Mouse (Mus musculus) MEL (cell line): ENCODE measurements around the gene Synpr.

Experiments used
- BHLHE40 ChIP-seq: IDR thresholded peaks from 2 replicates; pipeline ENCODE4 v1.6.1; 2012; ENCODE audit warnings: low read depth, mild to moderate bottlenecking, inconsistent platforms, low read length, improper control_type of control experiment, borderline replicate concordance
- CTCF ChIP-seq, 3 experiments: IDR thresholded peaks in 2 of 3; conservative IDR thresholded peaks in 1 of 3; 2 replicates each; pipeline ENCODE4 v1.5.1; 2011 to 2012; ENCODE audit warnings: low read length in 3 of 3, low read depth in 2 of 3, mild to moderate bottlenecking in 2 of 3, improper control_type of control experiment in 1 of 3, inconsistent platforms in 1 of 3, mixed read lengths in 1 of 3, moderate library complexity in 1 of 3; ENCODE audit not compliant: control insufficient read depth in 1 of 3, insufficient read depth in 1 of 3, poor library complexity in 1 of 3, severe bottlenecking in 1 of 3
- MYC ChIP-seq: IDR thresholded peaks from 2 replicates; pipeline ENCODE4 v1.6.1; 2011; ENCODE audit warnings: low read depth, mild to moderate bottlenecking, low read length, improper control_type of control experiment, moderate library complexity
- RCOR1 ChIP-seq: IDR thresholded peaks from 2 replicates; pipeline ENCODE4 v1.6.1; 2012; ENCODE audit warnings: low read depth, mild to moderate bottlenecking, inconsistent platforms, low read length, improper control_type of control experiment

- no peak for TF ChIP-seq CTCF (IDR thresholded peaks at IDR 0.05 in 2 of 3, conservative IDR thresholded peaks at IDR 0.05 in 1 of 3; ENCODE audit: control insufficient read depth in 1 of 3, insufficient read depth in 1 of 3, low read depth in 2 of 3, low read length in 3 of 3, poor library complexity in 1 of 3, severe bottlenecking in 1 of 3)
- no peak for TF ChIP-seq BHLHE40
- no peak for TF ChIP-seq MYC
- TF ChIP-seq RCOR1 = no peak
Measured at GRCm38 (mm10) chr14:13558117-13558516, 273.5 kb downstream of the Synpr start.
